8 mouse cellular contexts compared by ENCODE assay signal in the genomic region with DNA sequence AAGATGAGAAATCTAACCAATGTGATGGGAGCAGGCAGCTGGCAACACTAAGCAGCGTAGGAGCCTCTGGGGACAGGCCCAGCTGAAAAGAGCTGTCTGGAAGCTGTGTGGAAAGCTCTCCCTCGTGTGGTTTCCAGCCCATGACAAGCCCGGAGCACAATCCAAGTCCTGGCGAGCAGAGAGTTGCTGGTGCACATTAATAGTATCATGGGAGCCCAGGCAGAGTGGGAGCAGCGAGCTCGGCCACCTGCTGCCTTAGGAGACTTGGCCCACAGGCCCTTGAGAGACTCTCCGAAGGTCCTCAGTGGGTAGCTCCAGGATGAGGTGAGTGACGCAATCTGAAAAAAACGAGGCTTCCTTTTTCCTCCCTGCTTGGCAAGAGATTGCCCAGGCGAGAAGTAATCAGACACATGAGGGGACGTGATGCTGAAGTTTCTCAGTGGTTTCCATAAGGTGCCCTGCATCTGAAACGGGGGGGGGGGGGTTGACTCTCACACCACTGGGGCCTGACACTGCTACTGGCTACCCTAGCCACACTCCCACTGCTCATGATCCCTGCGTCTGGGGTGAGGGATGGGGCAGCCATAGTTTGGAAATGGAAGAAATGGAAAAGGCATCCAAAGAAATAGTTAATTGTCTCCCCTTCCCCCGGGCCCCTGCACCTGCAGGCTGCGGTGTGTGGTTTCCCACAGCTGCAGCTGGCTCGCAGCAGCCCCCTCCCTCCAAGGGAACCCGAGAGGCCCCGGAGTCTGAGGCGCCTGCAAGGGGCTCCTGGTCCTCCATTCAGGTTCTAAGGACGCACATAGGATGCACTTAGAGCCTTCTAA. TPM values are rescaled to one million over a fixed set of nuclear protein-coding genes. Genes with fewer than 3 reads are reported as not detected.
DNase-seq lines count a peak whose midpoint lies in the region; ATAC-seq lines count a peak whose summit lies in the region.

No protein-coding gene starts in this region.

- H3K9ac ChIP-seq in kidney, embryonic 14.5 days (ENCODE audit: low read depth, low read length): no peak overlapping the region
- H3K9ac ChIP-seq in limb, embryonic 12.5 days (replicated peaks): no peak overlapping the region

- no peak overlapping the region for H3K27ac ChIP-seq in kidney, embryonic 14.5 days (ENCODE audit: low read depth, low read length)
- peak overlapping the region; percentile 79 for H3K27ac ChIP-seq in limb, embryonic 12.5 days

- H3K36me3 ChIP-seq in kidney, embryonic 14.5 days (ENCODE audit: control insufficient read depth, insufficient read depth, low read length): no peaks in the 10 kb centered on the region
- H3K36me3 ChIP-seq in limb, embryonic 12.5 days: no peaks in the 10 kb centered on the region

- H3K4me3 ChIP-seq in kidney, embryonic 14.5 days (ENCODE audit: low read length): no peak overlapping the region
- no peak overlapping the region for H3K4me3 ChIP-seq in limb, embryonic 12.5 days (replicated peaks)

- no peak overlapping the region for H3K4me2 ChIP-seq in kidney, embryonic 14.5 days (replicated peaks; ENCODE audit: low read depth, low read length)
- peak overlapping the region; percentile 31; the same call in 1 of the 2 replicates for H3K4me2 ChIP-seq in limb, embryonic 12.5 days

- peak; percentile 80 for ATAC-seq in kidney, embryonic 14.5 days (ENCODE audit: low FRiP score, low TSS enrichment)
- ATAC-seq in limb, embryonic 12.5 days (ENCODE audit: insufficient number of reproducible peaks, insufficient read depth, low FRiP score, low TSS enrichment, low read depth): peak; percentile 90

- H3K9me3 ChIP-seq in kidney, embryonic 14.5 days (ENCODE audit: control insufficient read depth, low read length): no peaks in the 10 kb centered on the region
- no peaks in the 10 kb centered on the region for H3K9me3 ChIP-seq in limb, embryonic 12.5 days

- H3K4me1 ChIP-seq in kidney, embryonic 14.5 days (ENCODE audit: control insufficient read depth, insufficient read depth, low read length): peaks cover 16% of the 10 kb centered on the region
- peaks cover 34% of the 10 kb centered on the region for H3K4me1 ChIP-seq in limb, embryonic 12.5 days (replicated peaks)

- 29% methylated on average over 20 of the region's 20 CpGs for whole genome bisulfite sequencing in kidney, embryonic 14.5 days
- 31% methylated on average over 20 of the region's 20 CpGs for WGBS in limb, embryonic 12.5 days

- DNase-seq in kidney, postnatal 14 days: no peak
- DNase-seq in CD4-positive, CD25-positive, alpha-beta regulatory T cell, adult 2 months (ENCODE audit: low read depth, low spot score): peak; percentile 45
- peak; percentile 56 for DNase-seq in gastrocnemius, postnatal 10 days
- DNase-seq in thymus, postnatal 0 days (ENCODE audit: low spot score): peak; percentile 95
- no peak for DNase-seq in urinary bladder, postnatal 4 days (ENCODE audit: low spot score in 2 of 2)
- DNase-seq in cerebellum, postnatal 14 days: no peak

- H3K27me3 ChIP-seq in kidney, embryonic 14.5 days (ENCODE audit: control insufficient read depth, insufficient read depth, low read length): no peaks in the 10 kb centered on the region
- H3K27me3 ChIP-seq in limb, embryonic 12.5 days: no peaks in the 10 kb centered on the region

RNA-seq across cellular contexts. Expression of a gene that starts 19.8 kb away (rescaled TPM):
- polyA plus RNA-seq in kidney, embryonic 14.5 days (2014; fragmentation: Nextera tagmentation; extraction: Ambion mirVana): 234 and 300 TPM in 2 replicates
- total RNA-seq in gastrocnemius, postnatal 10 days (2021): 100 to 1,000 TPM; 148 to 154 TPM
- polyA plus RNA-seq in limb, embryonic 12.5 days (2016; fragmentation: Nextera tagmentation; extraction: Ambion mirVana): 223 and 232 TPM in 2 replicates
- 372 and 403 TPM in 2 replicates for polyA plus RNA-seq in thymus, postnatal 0 days (2015; fragmentation: Nextera tagmentation; extraction: Ambion mirVana)

RNA-seq across cellular contexts. Expression of a gene that starts 50.1 kb away (rescaled TPM):
- 6.0 and 9.6 TPM in 2 replicates for polyA plus RNA-seq in kidney, embryonic 14.5 days (2014; fragmentation: Nextera tagmentation; extraction: Ambion mirVana)
- 10 to 100 TPM; 14.5 to 15.7 TPM for total RNA-seq in gastrocnemius, postnatal 10 days (2021)
- polyA plus RNA-seq in limb, embryonic 12.5 days (2016; fragmentation: Nextera tagmentation; extraction: Ambion mirVana): 4.8 and 7.1 TPM in 2 replicates
- 10.0 and 10.6 TPM in 2 replicates for polyA plus RNA-seq in thymus, postnatal 0 days (2015; fragmentation: Nextera tagmentation; extraction: Ambion mirVana)

Comparison
In these comparisons a context has a peak if more than half of its experiments do, and no peak if none do; other contexts are left out.
1. DNase-seq: peak in CD4-positive, CD25-positive, alpha-beta regulatory T cell, adult 2 months (single experiment), gastrocnemius, postnatal 10 days (single experiment) and thymus, postnatal 0 days (single experiment); none in kidney, postnatal 14 days (single experiment), urinary bladder, postnatal 4 days (0 of 2) and cerebellum, postnatal 14 days (0 of 2).